Mouse (Mus musculus): Measurements from ENCODE around the gene Rasa3.

- TF ChIP-seq CTCF (IDR thresholded peaks at IDR 0.05; ENCODE audit: low read depth, low read length) (no peak), POLR2A (IDR thresholded peaks at IDR 0.05; ENCODE audit: borderline replicate concordance, low read depth, low read length) (no peak)
Measured at GRCm38 (mm10) chr8:13696157-13696556, 18.8 kb upstream of the Rasa3 start.
